ENCODE assay signal across 19 mouse cellular contexts in the genomic region with DNA sequence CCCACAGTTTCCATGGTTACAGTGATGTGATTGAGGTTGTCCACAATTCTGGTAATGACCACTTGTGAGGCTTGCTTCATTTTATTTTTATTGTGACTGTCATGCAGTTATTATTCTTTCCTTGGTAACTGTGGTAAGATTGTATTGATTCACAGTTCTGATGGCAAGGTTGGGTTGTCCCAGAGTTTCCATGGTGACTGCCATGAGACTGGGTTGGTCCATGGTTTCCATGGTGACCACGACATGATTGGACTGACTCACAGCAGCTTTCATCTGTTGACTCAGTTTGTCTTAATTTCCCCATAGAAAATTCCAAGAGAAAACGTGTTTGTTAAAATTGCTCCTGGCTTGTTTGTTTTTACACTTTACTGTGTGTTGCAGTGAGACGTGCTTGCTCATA.
DNase-seq lines count a peak whose midpoint lies in the region; ATAC-seq and TF ChIP-seq lines count a peak whose summit lies in the region.
"Had no signal": no experiment of that assay in that cellular context is flagged by ENCODE, and none has a peak within 500 bp of the region (broad histone marks: within the 10 kb centered on the region; RNA-seq: fewer than 3 reads in every experiment).

No protein-coding gene starts in this region.

- no peaks in the 10 kb centered on the region for H3K36me3 ChIP-seq in hindbrain, embryonic 14.5 days (replicated peaks; ENCODE audit: control insufficient read depth, insufficient read depth)
- H3K36me3 ChIP-seq in midbrain, postnatal 0 days (ENCODE audit: insufficient read depth, low read length): no peaks in the 10 kb centered on the region
- H3K36me3 ChIP-seq: heart, embryonic 12.5 days; limb, embryonic 12.5 days; liver, embryonic 15.5 days had no signal

- H3K27me3 ChIP-seq in hindbrain, embryonic 14.5 days (ENCODE audit: control insufficient read depth, insufficient read depth, low read length): no peaks in the 10 kb centered on the region
- H3K27me3 ChIP-seq in midbrain, postnatal 0 days (ENCODE audit: insufficient read depth, low read length): no peaks in the 10 kb centered on the region
- H3K27me3 ChIP-seq: heart, embryonic 12.5 days; limb, embryonic 12.5 days; liver, embryonic 15.5 days had no signal

- H3K4me3 ChIP-seq in layer of hippocampus, adult 2 months: no peak overlapping the region
- H3K4me3 ChIP-seq in hindbrain, embryonic 14.5 days (replicated peaks; ENCODE audit: low read length): no peak overlapping the region
- no peak overlapping the region for H3K4me3 ChIP-seq in midbrain, postnatal 0 days (ENCODE audit: low read depth, low read length)
- H3K4me3 ChIP-seq: heart, embryonic 12.5 days; limb, embryonic 12.5 days; liver, embryonic 15.5 days had no signal

- no peak for TF ChIP-seq CTCF in layer of hippocampus, adult 2 months (conservative IDR thresholded peaks at IDR 0.05)
- TF ChIP-seq CTCF in midbrain, postnatal 0 days (IDR thresholded peaks at IDR 0.05): no peak

- H3K27ac ChIP-seq in layer of hippocampus, adult 2 months: peak overlapping the region; percentile 69
- no peak overlapping the region for H3K27ac ChIP-seq in hindbrain, embryonic 14.5 days
- 0 out of 2 replicates have a peak overlapping the region, but pooled peaks have one; percentile 18 for H3K27ac ChIP-seq in midbrain, postnatal 0 days (ENCODE audit: low read depth, low read length)
- H3K27ac ChIP-seq: limb, embryonic 12.5 days; liver, embryonic 15.5 days had no signal

- no peaks in the 10 kb centered on the region for H3K9me3 ChIP-seq in hindbrain, embryonic 14.5 days (ENCODE audit: control insufficient read depth, low read length)
- no peaks in the 10 kb centered on the region for H3K9me3 ChIP-seq in midbrain, postnatal 0 days (ENCODE audit: low read length)
- H3K9me3 ChIP-seq: heart, embryonic 12.5 days; limb, embryonic 12.5 days; liver, embryonic 15.5 days had no signal

- peaks cover 19% of the 10 kb centered on the region for H3K4me1 ChIP-seq in hindbrain, embryonic 14.5 days (replicated peaks; ENCODE audit: control insufficient read depth, insufficient read depth, low read length)
- H3K4me1 ChIP-seq in midbrain, postnatal 0 days (ENCODE audit: insufficient read depth, low read length): peaks cover 13% of the 10 kb centered on the region
- H3K4me1 ChIP-seq: heart, embryonic 12.5 days; limb, embryonic 12.5 days; liver, embryonic 15.5 days had no signal

- 0 out of 2 replicates have a peak, but pooled peaks have one; percentile 49 for ATAC-seq in hindbrain, embryonic 14.5 days (ENCODE audit: low FRiP score)
- ATAC-seq in midbrain, postnatal 0 days (ENCODE audit: low FRiP score): peak; percentile 51
- ATAC-seq: CD4-positive, CD25-positive, alpha-beta regulatory T cell, adult 4 months; intestine, postnatal 0 days had no signal

- no peak overlapping the region for H3K9ac ChIP-seq in hindbrain, embryonic 14.5 days
- H3K9ac ChIP-seq in midbrain, postnatal 0 days (replicated peaks; ENCODE audit: low read length, poor library complexity, severe bottlenecking): no peak overlapping the region
- H3K9ac ChIP-seq: heart, embryonic 12.5 days; limb, embryonic 12.5 days; liver, embryonic 15.5 days had no signal

- H3K4me2 ChIP-seq in hindbrain, embryonic 14.5 days (replicated peaks): no peak overlapping the region
- H3K4me2 ChIP-seq in midbrain, postnatal 0 days (ENCODE audit: low read depth, low read length, poor library complexity, severe bottlenecking): no peak overlapping the region
- H3K4me2 ChIP-seq: heart, embryonic 12.5 days; limb, embryonic 12.5 days; liver, embryonic 15.5 days had no signal

- DNase-seq in layer of hippocampus, adult 2 months (ENCODE audit: low spot score in 2 of 2): peak; percentile 31 to 60
- no peak for DNase-seq in layer of hippocampus, postnatal 36 days
- DNase-seq in brain, embryonic 18.5 days (ENCODE audit: low read depth, low spot score): peak; percentile 20
- DNase-seq in hindbrain, embryonic 14.5 days (ENCODE audit: low spot score): no peak
- peak; percentile 59 for DNase-seq in midbrain, postnatal 0 days (ENCODE audit: low spot score)
- DNase-seq in lung, postnatal 36 days: no peak
- DNase-seq in adipocyte (ENCODE audit: low spot score): no peak
- DNase-seq: adrenal gland, adult 8-10 months; cerebellum, adult 8-10 months; gastrocnemius, postnatal 36 days; heart, postnatal 36 days; kidney, postnatal 10 days; lung, postnatal 4 days; right cerebral cortex, postnatal 25 days had no signal

- WGBS in hindbrain, embryonic 14.5 days: 59% methylated on average over 3 of the region's 3 CpGs
- WGBS in midbrain, postnatal 0 days: 47% methylated on average over 3 of the region's 3 CpGs

Comparison
In these comparisons a context has a peak if more than half of its experiments do, and no peak if none do; other contexts are left out.
1. DNase-seq: peak in layer of hippocampus, adult 2 months (2 of 2), brain, embryonic 18.5 days (single experiment) and midbrain, postnatal 0 days (single experiment); none in layer of hippocampus, postnatal 36 days (0 of 2), hindbrain, embryonic 14.5 days (single experiment), lung, postnatal 36 days (single experiment) and adipocyte (single experiment).